17 mouse cellular contexts compared by ENCODE assay signal in the genomic region with DNA sequence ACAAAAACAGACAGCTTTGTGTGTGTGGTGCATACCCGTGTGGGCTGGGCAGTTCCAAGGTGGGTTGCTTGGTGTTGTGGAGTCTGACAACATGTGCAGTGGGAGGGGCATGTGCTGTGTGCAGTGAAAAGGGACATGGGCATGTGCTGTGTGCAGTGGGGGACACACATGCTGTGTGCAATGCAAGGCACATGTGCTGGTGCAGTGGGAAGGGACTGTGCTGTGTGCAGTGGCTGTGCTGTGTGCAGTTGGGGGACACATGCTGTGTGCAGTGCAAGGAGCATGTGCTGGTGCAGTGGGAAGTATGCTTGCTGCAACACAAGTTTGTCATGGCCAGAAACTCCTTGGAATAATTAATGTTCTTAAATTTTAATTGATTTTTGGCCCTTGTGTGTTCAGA. TPM values are rescaled to one million over a fixed set of nuclear protein-coding genes. Genes with fewer than 3 reads are reported as not detected.
A peak's percentile ranks its signal among the peaks of the same experiment; 100 is the strongest.
DNase-seq lines count a peak whose midpoint lies in the region; ATAC-seq and TF ChIP-seq lines count a peak whose summit lies in the region.
"Had no signal": no experiment of that assay in that cellular context is flagged by ENCODE, and none has a peak within 500 bp of the region (broad histone marks: within the 10 kb centered on the region; RNA-seq: fewer than 3 reads in every experiment).

No protein-coding gene starts in this region.

- peak; percentile 4 for DNase-seq in heart, postnatal 0 days (ENCODE audit: low spot score)
- DNase-seq in heart, postnatal 36 days = no peak
- no peak for DNase-seq in liver, embryonic 11.5 days (ENCODE audit: low spot score)
- DNase-seq in liver, postnatal 0 days = no peak
- no peak for DNase-seq in MEL (ENCODE audit: low read depth, low spot score)
- DNase-seq: adrenal gland, postnatal 10 days; cerebellum, adult 9-10 months; gastrocnemius, postnatal 25 days; heart, postnatal 14 days; lung, adult 18-20 months; midbrain, embryonic 14.5 days; right cerebral cortex, postnatal 14 days; thymus, postnatal 4 days had no signal

- H3K79me2 ChIP-seq in MEL (ENCODE audit: control insufficient read depth, insufficient read depth, low read length, poor library complexity) = peaks cover 76% of the 10 kb centered on the region

- no peak overlapping the region for H3K4me3 ChIP-seq in heart, postnatal 0 days (ENCODE audit: low read depth, low read length)
- no peak overlapping the region for H3K4me3 ChIP-seq in liver, embryonic 11.5 days (ENCODE audit: low read depth, low read length)
- H3K4me3 ChIP-seq in liver, postnatal 0 days (ENCODE audit: low read depth, low read length) = no peak overlapping the region
- H3K4me3 ChIP-seq in MEL (ENCODE audit: control insufficient read depth in 1 of 2, insufficient read depth in 1 of 2, low read depth in 2 of 2, low read length in 2 of 2) = no peak overlapping the region
- H3K4me3 ChIP-seq: erythroblast, embryonic 14.5 days had no signal

- H3K27ac ChIP-seq in heart, postnatal 0 days (ENCODE audit: low read depth) = no peak overlapping the region
- no peak overlapping the region for H3K27ac ChIP-seq in liver, embryonic 11.5 days (ENCODE audit: low read depth, low read length)
- H3K27ac ChIP-seq in liver, postnatal 0 days (ENCODE audit: low read depth) = no peak overlapping the region
- no peak overlapping the region for H3K27ac ChIP-seq in MEL (ENCODE audit: control insufficient read depth, low read depth, low read length)

- no peak for TF ChIP-seq CTCF in heart, postnatal 0 days (IDR thresholded peaks at IDR 0.05; ENCODE audit: low read depth)
- no peak for TF ChIP-seq CTCF in liver, postnatal 0 days (IDR thresholded peaks at IDR 0.05; ENCODE audit: low read depth)
- no peak for TF ChIP-seq CTCF in MEL (IDR thresholded peaks at IDR 0.05 in 2 of 3, conservative IDR thresholded peaks at IDR 0.05 in 1 of 3; ENCODE audit: control insufficient read depth in 1 of 3, insufficient read depth in 1 of 3, low read depth in 2 of 3, low read length in 3 of 3, poor library complexity in 1 of 3, severe bottlenecking in 1 of 3)

- no peak for ATAC-seq in heart, postnatal 0 days (ENCODE audit: insufficient read depth, low read depth)
- ATAC-seq in liver, embryonic 11.5 days (replicated peaks; ENCODE audit: low FRiP score) = peak; percentile 36; the same call in 1 of the 2 replicates
- no peak for ATAC-seq in liver, postnatal 0 days
- 0 out of 2 replicates have a peak, but pooled peaks have one; percentile 40 for ATAC-seq in erythroid progenitor cell, adult 5-6 weeks (replicated peaks; ENCODE audit: low FRiP score, poor library complexity, severe bottlenecking)
- no peak for ATAC-seq in inflammation-experienced regulatory T-cells, adult 6 months
- ATAC-seq: Patski had no signal

- H3K27me3 ChIP-seq in heart, postnatal 0 days (ENCODE audit: control insufficient read depth, insufficient read depth, low read length) = no peaks in the 10 kb centered on the region
- H3K27me3 ChIP-seq in liver, embryonic 11.5 days (replicated peaks; ENCODE audit: control insufficient read depth, insufficient read depth, low read length) = no peaks in the 10 kb centered on the region
- H3K27me3 ChIP-seq in liver, postnatal 0 days (ENCODE audit: insufficient read depth, low read length) = no peaks in the 10 kb centered on the region
- no peaks in the 10 kb centered on the region for H3K27me3 ChIP-seq in MEL (ENCODE audit: control insufficient read depth in 1 of 2, insufficient read depth in 2 of 2, low read length in 2 of 2)
- H3K27me3 ChIP-seq: Patski had no signal

- no peak overlapping the region for H3K4me2 ChIP-seq in heart, postnatal 0 days (ENCODE audit: low read depth, low read length)
- no peak overlapping the region for H3K4me2 ChIP-seq in liver, embryonic 11.5 days
- H3K4me2 ChIP-seq in liver, postnatal 0 days (ENCODE audit: low read depth, low read length) = no peak overlapping the region

- TF ChIP-seq EP300 in heart, postnatal 0 days (IDR thresholded peaks at IDR 0.05; ENCODE audit: low read depth) = no peak
- no peak for TF ChIP-seq EP300 in liver, postnatal 0 days (IDR thresholded peaks at IDR 0.05; ENCODE audit: low read depth)
- TF ChIP-seq EP300 in MEL (IDR thresholded peaks at IDR 0.05; ENCODE audit: low read depth in 1 of 2, low read length in 2 of 2) = no peak

- peaks cover 57% of the 10 kb centered on the region for H3K4me1 ChIP-seq in heart, postnatal 0 days (ENCODE audit: control insufficient read depth, insufficient read depth)
- peaks cover 5% of the 10 kb centered on the region; the same call in 1 of the 2 replicates for H3K4me1 ChIP-seq in liver, embryonic 11.5 days (replicated peaks; ENCODE audit: control insufficient read depth, insufficient read depth, low read length)
- peaks cover 47% of the 10 kb centered on the region for H3K4me1 ChIP-seq in liver, postnatal 0 days (ENCODE audit: insufficient read depth)
- no peaks in the 10 kb centered on the region; a peak in 1 of 4 replicates for H3K4me1 ChIP-seq in MEL (ENCODE audit: control insufficient read depth in 1 of 2, insufficient read depth in 2 of 2, low read length in 2 of 2)

- intact Hi-C loops in heart, postnatal 36 days (cut with DNase I) = no loop called here

- no peak overlapping the region for H3K9ac ChIP-seq in heart, postnatal 0 days (replicated peaks; ENCODE audit: low read depth, low read length)
- no peak overlapping the region for H3K9ac ChIP-seq in liver, embryonic 11.5 days (ENCODE audit: low read depth, low read length)
- H3K9ac ChIP-seq in liver, postnatal 0 days (replicated peaks) = no peak overlapping the region
- H3K9ac ChIP-seq in MEL (ENCODE audit: control insufficient read depth, low read depth, low read length, poor library complexity, severe bottlenecking) = no peak overlapping the region

- 64% methylated on average over 1 of the region's 1 CpGs for WGBS in heart, postnatal 0 days
- WGBS in liver, embryonic 11.5 days = 69% methylated on average over 1 of the region's 1 CpGs
- 66% methylated on average over 1 of the region's 1 CpGs for WGBS in liver, postnatal 0 days (ENCODE audit: insufficient replicate concordance)

- no peaks in the 10 kb centered on the region for H3K9me3 ChIP-seq in heart, postnatal 0 days (replicated peaks; ENCODE audit: control insufficient read depth, low read length)
- H3K9me3 ChIP-seq in liver, embryonic 11.5 days (ENCODE audit: control insufficient read depth, low read length) = no peaks in the 10 kb centered on the region
- H3K9me3 ChIP-seq in liver, postnatal 0 days (ENCODE audit: low read length) = no peaks in the 10 kb centered on the region
- no peaks in the 10 kb centered on the region for H3K9me3 ChIP-seq in MEL (replicated peaks; ENCODE audit: insufficient read depth, low read length)

- TF ChIP-seq RAD21 in MEL (IDR thresholded peaks at IDR 0.05; ENCODE audit: low read depth, low read length) = no peak

- no peak; a peak in 1 of 4 replicates for TF ChIP-seq POLR2A in MEL (IDR thresholded peaks at IDR 0.05; ENCODE audit: control insufficient read depth in 1 of 2, insufficient read depth in 1 of 2, low read depth in 1 of 2, low read length in 2 of 2, poor library complexity in 1 of 2)

- no peaks in the 10 kb centered on the region for H3K36me3 ChIP-seq in heart, postnatal 0 days (replicated peaks; ENCODE audit: control insufficient read depth, insufficient read depth, low read length)
- H3K36me3 ChIP-seq in liver, embryonic 11.5 days (ENCODE audit: control insufficient read depth, insufficient read depth, low read length) = no peaks in the 10 kb centered on the region
- H3K36me3 ChIP-seq in liver, postnatal 0 days (replicated peaks; ENCODE audit: insufficient read depth, low read length) = no peaks in the 10 kb centered on the region
- peaks cover 2 to 58% of the 10 kb centered on the region in 2 experiments for H3K36me3 ChIP-seq in MEL (ENCODE audit: control insufficient read depth in 1 of 2, insufficient read depth in 2 of 2, low read length in 2 of 2)

TF ChIP-seq in MEL, 35 proteins besides CTCF, POLR2A, EP300 and RAD21:
- TF ChIP-seq POLR2AphosphoS5 (IDR thresholded peaks at IDR 0.05; ENCODE audit: borderline replicate concordance, low read depth, low read length) = peak; percentile 86; the same call in 1 of the 2 replicates
- TF ChIP-seq SIN3A (IDR thresholded peaks at IDR 0.05; ENCODE audit: low read length) = no peak

RNA-seq across cellular contexts. Expression of gene Cdk6, which starts 43.8 kb away (rescaled TPM):
- 43.0 and 55.2 TPM in 2 replicates for total RNA-seq in heart, postnatal 0 days (2014; rRNA removed; ENCODE audit: low replicate concordance)
- polyA plus RNA-seq in heart, postnatal 0 days (2015; fragmentation: Nextera tagmentation; extraction: Ambion mirVana) = 17.7 and 19.2 TPM in 2 replicates
- total RNA-seq in heart, postnatal 36 days (2021) = 10 to 100 TPM; 10.6 to 14.0 TPM
- 49.1 and 51.2 TPM in 2 replicates for polyA plus RNA-seq in liver, embryonic 11.5 days (2014; fragmentation: Nextera tagmentation; extraction: Ambion mirVana)
- polyA plus RNA-seq in liver, postnatal 0 days (2015; fragmentation: Nextera tagmentation; extraction: Ambion mirVana) = 17.1 and 17.3 TPM in 2 replicates
- total RNA-seq in MEL (2012; rRNA removed) = 195 and 197 TPM in 2 replicates
- polyA plus RNA-seq in MEL (2012; ENCODE audit: insufficient read depth in 1 of 2, insufficient read length in 2 of 2, low read depth in 1 of 2, low replicate concordance in 2 of 2, missing spikeins in 1 of 2) = 100 to 1,000 TPM in 1 of 2 experiments, 10 to 100 TPM in 1; 79.0 to 318 TPM
- 22.3 and 26.8 TPM in 2 replicates for total RNA-seq in erythroid progenitor cell, adult 5-6 weeks (2015; ENCODE audit: low replicate concordance)
- 8.2 and 10.4 TPM in 2 replicates for total RNA-seq in erythroid progenitor cell, adult 5-6 weeks (2017; ENCODE audit: low replicate concordance)
- polyA plus RNA-seq in inflammation-experienced regulatory T-cells, adult 6 months (2017; shearing (Covaris generic)) = 10 to 100 TPM; 21.7 to 46.6 (median 26.3) TPM

Comparison
In these comparisons a context has a peak if more than half of its experiments do, and no peak if none do; other contexts are left out.
1. ATAC-seq: peak in liver, embryonic 11.5 days (single experiment) and erythroid progenitor cell, adult 5-6 weeks (single experiment); none in heart, postnatal 0 days (single experiment), liver, postnatal 0 days (single experiment) and inflammation-experienced regulatory T-cells, adult 6 months (single experiment).